Mouse (Mus musculus): ENCODE measurements around the gene Cops7b.

GRCm38 (mm10) chr1:86542584-86542983 lies 40.1 kb upstream of the Cops7b start:
- TF ChIP-seq CTCF (conservative IDR thresholded peaks at IDR 0.05; ENCODE audit: low read length) (no peak), POU5F1 (IDR thresholded peaks at IDR 0.05; ENCODE audit: borderline replicate concordance, low read length) (no peak), NANOG (IDR thresholded peaks at IDR 0.05; ENCODE audit: borderline replicate concordance, low read length) (no peak)
